Comparison of ENCODE assay signal across 8 mouse cellular contexts in the genomic region with DNA sequence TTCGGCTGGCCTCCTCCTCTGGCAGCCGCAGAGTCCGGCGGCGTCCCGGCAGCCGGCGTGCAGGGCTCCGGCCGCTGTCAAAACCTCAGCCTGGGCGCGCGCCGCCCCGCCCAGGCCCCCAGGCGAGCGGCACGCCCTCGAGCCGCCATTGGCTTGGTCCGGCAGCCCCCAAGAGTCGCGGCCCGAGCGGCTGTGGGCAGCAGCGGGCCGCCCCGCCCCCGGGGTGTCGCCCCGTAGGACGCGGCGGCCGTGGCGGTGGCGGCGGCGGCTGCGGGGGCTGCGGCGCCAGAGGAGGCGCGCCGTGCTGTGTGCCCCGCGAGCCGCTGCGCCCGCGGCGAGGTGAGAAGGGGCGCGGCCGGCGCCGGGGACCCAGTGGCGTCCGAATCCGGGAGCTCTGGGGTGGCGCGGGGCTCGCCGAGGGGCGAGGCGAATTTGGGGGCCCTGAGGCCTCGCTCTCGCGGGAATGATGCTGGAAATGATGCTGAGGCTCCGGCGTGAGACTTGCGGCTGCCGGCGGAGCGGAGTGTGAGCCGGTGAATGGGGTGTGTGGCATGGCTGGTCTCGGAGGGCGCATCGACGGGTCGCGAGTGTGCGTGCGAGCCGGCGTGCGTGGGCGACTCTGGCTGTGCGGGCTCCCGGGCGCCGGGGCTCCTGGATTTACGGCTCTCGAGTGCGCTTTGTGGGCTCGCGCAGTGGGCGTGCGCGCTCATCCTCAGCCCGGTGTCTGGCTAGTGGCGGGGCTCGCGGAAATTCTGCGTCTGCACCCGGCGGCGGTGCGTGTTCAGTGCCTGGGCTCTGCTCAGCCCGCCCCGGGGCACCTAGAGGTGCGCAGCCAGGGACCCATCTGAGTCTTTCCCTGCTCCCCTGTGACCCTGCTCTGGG. TPM values are rescaled to one million over a fixed set of nuclear protein-coding genes. Genes with fewer than 3 reads are reported as not detected.
DNase-seq lines count a peak whose midpoint lies in the region; ATAC-seq lines count a peak whose summit lies in the region.
"Had no signal": no experiment of that assay in that cellular context is flagged by ENCODE, and none has a peak within 500 bp of the region (broad histone marks: within the 10 kb centered on the region; RNA-seq: fewer than 3 reads in every experiment).

TSS of gene Glis1 (plus strand) at position 236 of the 882 bp plus-strand sequence.

- no peaks in the 10 kb centered on the region; the same call in 1 of the 2 replicates for H3K4me1 ChIP-seq in brown adipose tissue, adult 24 weeks (ENCODE audit: control insufficient read depth, insufficient read depth, insufficient read length, low read length)
- peaks cover 18% of the 10 kb centered on the region for H3K4me1 ChIP-seq in hindbrain, embryonic 13.5 days (replicated peaks)

- H3K36me3 ChIP-seq in hindbrain, embryonic 13.5 days = no peaks in the 10 kb centered on the region

- peak; percentile 84 for ATAC-seq in hindbrain, embryonic 13.5 days (ENCODE audit: low FRiP score)

- peak; percentile 96 for DNase-seq in NIH3T3 (ENCODE audit: low read depth)
- peak; percentile 66 for DNase-seq in gastrocnemius, adult 18-20 months (ENCODE audit: low spot score)
- peak; percentile 34 to 44 for DNase-seq in layer of hippocampus, postnatal 36 days
- DNase-seq in lung, postnatal 25 days (ENCODE audit: low spot score) = peak; percentile 56
- peak; percentile 72 to 79 for DNase-seq in right cerebral cortex, postnatal 10 days (ENCODE audit: low spot score in 2 of 2)

- H3K9me3 ChIP-seq in hindbrain, embryonic 13.5 days = no peaks in the 10 kb centered on the region

- H3K9ac ChIP-seq in hindbrain, embryonic 13.5 days = peak within 1 kb of the TSS; percentile 79

- no peak within 1 kb of the TSS for H3K27ac ChIP-seq in brown adipose tissue, adult 24 weeks (replicated peaks; ENCODE audit: low read depth, low read length)
- no peak within 1 kb of the TSS for H3K27ac ChIP-seq in hindbrain, embryonic 13.5 days
- H3K27ac ChIP-seq: macrophage had no signal

- H3K4me2 ChIP-seq in hindbrain, embryonic 13.5 days = peak within 1 kb of the TSS; percentile 92

- WGBS in hindbrain, embryonic 13.5 days = under 1% methylated on average over 110 of the region's 112 CpGs

- H3K4me3 ChIP-seq in brown adipose tissue, adult 24 weeks (ENCODE audit: insufficient read depth, low read depth, low read length) = peak within 1 kb of the TSS; percentile 58
- peak within 1 kb of the TSS; percentile 67 for H3K4me3 ChIP-seq in hindbrain, embryonic 13.5 days

- peaks cover 71% of the 10 kb centered on the region for H3K27me3 ChIP-seq in hindbrain, embryonic 13.5 days

RNA-seq across cellular contexts. Expression of gene Glis1, which starts in this region (rescaled TPM):
- polyA plus RNA-seq in brown adipose tissue, adult 24 weeks (2012; ENCODE audit: insufficient read depth, insufficient read length, missing spikeins) = not detected in 2 replicates
- total RNA-seq in gastrocnemius, adult 18-20 months (2021) = under 1 TPM; 0.38 to 0.53 TPM
- polyA plus RNA-seq in hindbrain, embryonic 13.5 days (2015; fragmentation: Nextera tagmentation; extraction: Ambion mirVana) = 1.7 and 1.8 TPM in 2 replicates
- 1 to 10 TPM; 1.2 to 2.3 TPM for total RNA-seq in layer of hippocampus, postnatal 36 days (2021)
- polyA plus RNA-seq: macrophage had no signal

Comparison
In these comparisons a context has a peak if more than half of its experiments do, and no peak if none do; other contexts are left out.
1. Peak in DNase-seq in gastrocnemius, adult 18-20 months; RNA of the gene not detected or under 1 TPM.
2. DNase-seq: peak in every context shown above with its lines; median percentile 96 in NIH3T3; 76 in right cerebral cortex, postnatal 10 days; 66 in gastrocnemius, adult 18-20 months; 56 in lung, postnatal 25 days; 39 in layer of hippocampus, postnatal 36 days.